Mouse (Mus musculus): ENCODE data around the gene Fbxw5.
"Not testable (repeated sequence)": the region's sequence is repeated elsewhere in the genome, so short reads cannot be mapped to it uniquely, and the experiment has no call there.

Fbxw5 gene

GRCm38 (mm10) chr2:25509912-25510311 is 9.4 kb downstream of the Fbxw5 start:
- DNase-seq (ENCODE audit: low read depth), result no peak

GRCm38 (mm10) chr2:25526510-25527302 is 26.2 kb downstream of the Fbxw5 start:
- no peak for DNase-seq (ENCODE audit: low read depth)

GRCm38 (mm10) chr2:25533707-25534106 is 33.2 kb downstream of the Fbxw5 start:
- no peak for DNase-seq (ENCODE audit: low read depth)

GRCm38 (mm10) chr2:25534178-25534865 is 33.8 kb downstream of the Fbxw5 start:
- DNase-seq (ENCODE audit: low read depth), result peak; percentile 61

- no peak for DNase-seq (ENCODE audit: low read depth)
These were observed 34.3 kb downstream of the Fbxw5 start for GRCm38 (mm10) chr2:25534866-25535182.

- no peak for DNase-seq (ENCODE audit: low read depth)
These were observed 36.0 kb downstream of the Fbxw5 start for GRCm38 (mm10) chr2:25536531-25536930.

- no peak for DNase-seq (ENCODE audit: low read depth)
These were observed 40.0 kb downstream of the Fbxw5 start for GRCm38 (mm10) chr2:25540541-25540948.

GRCm38 (mm10) chr2:25541644-25542367 is 41.3 kb downstream of the Fbxw5 start:
- DNase-seq (ENCODE audit: low read depth), result no peak

GRCm38 (mm10) chr2:25545996-25546810 is 45.7 kb downstream of the Fbxw5 start:
- DNase-seq (ENCODE audit: low read depth), result peak; percentile 39

GRCm38 (mm10) chr2:25546811-25547491 is 46.4 kb downstream of the Fbxw5 start, which contains the start of gene Traf2:
TSS of gene Traf2 (minus strand) at chr2:25546940.
- DNase-seq (ENCODE audit: low read depth), result peak; percentile 99

GRCm38 (mm10) chr2:25549021-25549991 is 48.8 kb downstream of the Fbxw5 start:
- no peak for DNase-seq (ENCODE audit: low read depth)

- no peak for DNase-seq (ENCODE audit: low read depth)
These were observed 50.6 kb downstream of the Fbxw5 start for GRCm38 (mm10) chr2:25551186-25551585.

- DNase-seq (ENCODE audit: low read depth), result not testable (repeated sequence)
These were observed 52.7 kb downstream of the Fbxw5 start for GRCm38 (mm10) chr2:25553171-25553786.

Data from c-Kit-positive CD71-positive TER-119-negative erythroid progenitor cells, embryonic 14.5 days (primary cell).